8 mouse cellular contexts compared by ENCODE assay signal in the genomic region with DNA sequence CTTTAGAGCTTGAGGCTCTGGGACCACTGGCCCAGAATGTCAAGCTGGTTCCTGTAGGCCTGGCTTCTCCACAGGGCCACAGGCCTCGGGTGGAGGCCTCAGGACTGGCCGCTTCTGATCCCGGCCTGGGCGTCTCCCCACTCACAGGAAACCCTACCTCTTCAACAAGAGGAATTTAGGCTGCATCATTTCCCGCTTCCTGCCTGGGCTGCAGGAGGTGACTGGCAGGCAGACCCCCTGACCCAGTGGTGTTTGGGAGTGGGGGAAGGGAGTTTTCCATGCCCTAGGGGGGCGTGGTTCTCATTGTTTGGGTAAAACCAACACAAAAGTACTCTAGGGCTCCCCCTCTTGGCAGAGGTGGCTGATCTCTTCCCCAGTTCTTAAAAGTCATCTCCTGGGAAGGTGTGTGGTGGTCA. TPM values are rescaled to one million over a fixed set of nuclear protein-coding genes. Genes with fewer than 3 reads are reported as not detected.
DNase-seq lines count a peak whose midpoint lies in the region; ATAC-seq and TF ChIP-seq lines count a peak whose summit lies in the region.

No protein-coding gene starts in this region.

- ATAC-seq in forebrain, embryonic 12.5 days (ENCODE audit: low FRiP score): no peak
- ATAC-seq in hindbrain, embryonic 14.5 days (ENCODE audit: low FRiP score): no peak
- ATAC-seq in neural tube, embryonic 13.5 days (ENCODE audit: low read depth): no peak

- TF ChIP-seq CTCF in liver, adult 2 months (IDR thresholded peaks at IDR 0.05; ENCODE audit: low read depth, low read length): peak; percentile 27; the same call in 1 of the 2 replicates

- peak; percentile 50 for DNase-seq in cerebellum, adult 11 months
- no peak for DNase-seq in cerebellum, postnatal 25 days
- peak; percentile 79 for DNase-seq in adrenal gland, adult 2 months
- DNase-seq in hindbrain, embryonic 14.5 days (ENCODE audit: low spot score): no peak
- no peak for DNase-seq in liver, adult 2 months (ENCODE audit: extremely low read depth, low read depth, low spot score)
- DNase-seq in right cerebral cortex, postnatal 25 days: no peak

- H3K4me2 ChIP-seq in forebrain, embryonic 12.5 days: no peak overlapping the region
- no peak overlapping the region for H3K4me2 ChIP-seq in hindbrain, embryonic 14.5 days (replicated peaks)
- 0 out of 2 replicates have a peak overlapping the region, but pooled peaks have one; percentile 7 for H3K4me2 ChIP-seq in neural tube, embryonic 13.5 days

- H3K27ac ChIP-seq in forebrain, embryonic 12.5 days: peak overlapping the region; percentile 42; the same call in 1 of the 2 replicates
- 0 out of 2 replicates have a peak overlapping the region, but pooled peaks have one; percentile 36 for H3K27ac ChIP-seq in hindbrain, embryonic 14.5 days
- peak overlapping the region; percentile 46 for H3K27ac ChIP-seq in liver, adult 2 months (replicated peaks; ENCODE audit: insufficient read depth, low read depth, low read length)
- H3K27ac ChIP-seq in neural tube, embryonic 13.5 days (replicated peaks): peak overlapping the region; percentile 70

- no peaks in the 10 kb centered on the region for H3K27me3 ChIP-seq in forebrain, embryonic 12.5 days
- H3K27me3 ChIP-seq in hindbrain, embryonic 14.5 days (ENCODE audit: control insufficient read depth, insufficient read depth, low read length): no peaks in the 10 kb centered on the region
- H3K27me3 ChIP-seq in liver, adult 2 months (ENCODE audit: control insufficient read depth, insufficient read depth, low read length): no peaks in the 10 kb centered on the region
- H3K27me3 ChIP-seq in neural tube, embryonic 13.5 days: no peaks in the 10 kb centered on the region

- peaks cover 11% of the 10 kb centered on the region for H3K79me2 ChIP-seq in liver, adult 2 months (ENCODE audit: control insufficient read depth, insufficient read depth, low read length)

- peaks cover 62% of the 10 kb centered on the region for H3K4me1 ChIP-seq in forebrain, embryonic 12.5 days
- peaks cover 42% of the 10 kb centered on the region for H3K4me1 ChIP-seq in hindbrain, embryonic 14.5 days (replicated peaks; ENCODE audit: control insufficient read depth, insufficient read depth, low read length)
- peaks cover 7% of the 10 kb centered on the region for H3K4me1 ChIP-seq in liver, adult 2 months (ENCODE audit: control insufficient read depth, insufficient read depth, low read length)
- H3K4me1 ChIP-seq in neural tube, embryonic 13.5 days (replicated peaks): peaks cover 71% of the 10 kb centered on the region

- no peak for TF ChIP-seq POLR2A in liver, adult 2 months (IDR thresholded peaks at IDR 0.05; ENCODE audit: extremely low read depth, insufficient read depth, low read length)

- H3K4me3 ChIP-seq in forebrain, embryonic 12.5 days (replicated peaks): 0 out of 2 replicates have a peak overlapping the region, but pooled peaks have one; percentile 0
- H3K4me3 ChIP-seq in hindbrain, embryonic 14.5 days (replicated peaks; ENCODE audit: low read length): no peak overlapping the region
- no peak overlapping the region for H3K4me3 ChIP-seq in liver, adult 2 months (ENCODE audit: insufficient read depth, low read depth, low read length)
- H3K4me3 ChIP-seq in neural tube, embryonic 13.5 days: no peak overlapping the region

- H3K36me3 ChIP-seq in forebrain, embryonic 12.5 days (replicated peaks): peaks cover 30% of the 10 kb centered on the region
- peaks cover 32% of the 10 kb centered on the region for H3K36me3 ChIP-seq in hindbrain, embryonic 14.5 days (replicated peaks; ENCODE audit: control insufficient read depth, insufficient read depth)
- H3K36me3 ChIP-seq in liver, adult 2 months (ENCODE audit: control insufficient read depth, insufficient read depth, low read length): no peaks in the 10 kb centered on the region
- H3K36me3 ChIP-seq in neural tube, embryonic 13.5 days: peaks cover 27% of the 10 kb centered on the region

- H3K9me3 ChIP-seq in forebrain, embryonic 12.5 days: no peaks in the 10 kb centered on the region
- no peaks in the 10 kb centered on the region for H3K9me3 ChIP-seq in hindbrain, embryonic 14.5 days (ENCODE audit: control insufficient read depth, low read length)
- H3K9me3 ChIP-seq in neural tube, embryonic 13.5 days: no peaks in the 10 kb centered on the region

- WGBS in forebrain, embryonic 12.5 days: 17% methylated on average over 6 of the region's 6 CpGs
- 21% methylated on average over 6 of the region's 6 CpGs for WGBS in hindbrain, embryonic 14.5 days
- 70% methylated on average over 6 of the region's 6 CpGs for WGBS in liver, adult 2 months
- WGBS in neural tube, embryonic 13.5 days: 12% methylated on average over 6 of the region's 6 CpGs

- no peak overlapping the region for H3K9ac ChIP-seq in forebrain, embryonic 12.5 days
- H3K9ac ChIP-seq in hindbrain, embryonic 14.5 days: no peak overlapping the region
- no peak overlapping the region for H3K9ac ChIP-seq in liver, adult 2 months (ENCODE audit: low read depth, low read length)
- no peak overlapping the region for H3K9ac ChIP-seq in neural tube, embryonic 13.5 days

RNA-seq across cellular contexts. Expression of gene Git1, which starts 4.0 kb away (rescaled TPM):
- 10 to 100 TPM; 42.1 to 48.8 TPM for total RNA-seq in adrenal gland, adult 2 months (2021)
- 69.5 and 72.1 TPM in 2 replicates for polyA plus RNA-seq in adrenal gland, adult 2 months (2012; rRNA removed)
- polyA plus RNA-seq in forebrain, embryonic 12.5 days (2016; fragmentation: Nextera tagmentation; extraction: Ambion mirVana): 14.6 and 14.8 TPM in 2 replicates
- 21.3 and 23.2 TPM in 2 replicates for polyA plus RNA-seq in hindbrain, embryonic 14.5 days (2014; fragmentation: Nextera tagmentation; extraction: Ambion mirVana)
- 2.8 and 4.4 TPM in 2 replicates for total RNA-seq in liver, adult 2 months (2014; rRNA removed)
- polyA plus RNA-seq in liver, adult 2 months (2012; rRNA removed): 8.9 and 11.2 TPM in 2 replicates
- 11.5 and 14.1 TPM in 2 replicates for polyA plus RNA-seq in neural tube, embryonic 13.5 days (2015; fragmentation: Nextera tagmentation; extraction: Ambion mirVana)

RNA-seq across cellular contexts. Expression of gene Ankrd13b, which starts 7.9 kb away (rescaled TPM):
- 1 to 10 TPM; 6.0 to 7.3 TPM for total RNA-seq in adrenal gland, adult 2 months (2021)
- 24.7 and 27.8 TPM in 2 replicates for polyA plus RNA-seq in adrenal gland, adult 2 months (2012; rRNA removed)
- 23.0 and 25.1 TPM in 2 replicates for polyA plus RNA-seq in forebrain, embryonic 12.5 days (2016; fragmentation: Nextera tagmentation; extraction: Ambion mirVana)
- polyA plus RNA-seq in hindbrain, embryonic 14.5 days (2014; fragmentation: Nextera tagmentation; extraction: Ambion mirVana): 44.5 and 45.0 TPM in 2 replicates
- total RNA-seq in liver, adult 2 months (2014; rRNA removed): 0.37 and 0.67 TPM in 2 replicates
- polyA plus RNA-seq in liver, adult 2 months (2012; rRNA removed): 4.8 and 8.0 TPM in 2 replicates
- polyA plus RNA-seq in neural tube, embryonic 13.5 days (2015; fragmentation: Nextera tagmentation; extraction: Ambion mirVana): 33.7 and 37.9 TPM in 2 replicates

RNA-seq across cellular contexts. Expression of gene Abhd15, which starts 17.6 kb away (rescaled TPM):
- total RNA-seq in adrenal gland, adult 2 months (2021): 10 to 100 TPM; 12.1 to 29.9 TPM
- polyA plus RNA-seq in adrenal gland, adult 2 months (2012; rRNA removed): 28.7 and 38.9 TPM in 2 replicates
- 3.8 and 4.8 TPM in 2 replicates for polyA plus RNA-seq in forebrain, embryonic 12.5 days (2016; fragmentation: Nextera tagmentation; extraction: Ambion mirVana)
- polyA plus RNA-seq in hindbrain, embryonic 14.5 days (2014; fragmentation: Nextera tagmentation; extraction: Ambion mirVana): 1.7 and 2.7 TPM in 2 replicates
- 43.0 and 44.8 TPM in 2 replicates for total RNA-seq in liver, adult 2 months (2014; rRNA removed)
- 32.7 and 55.6 TPM in 2 replicates for polyA plus RNA-seq in liver, adult 2 months (2012; rRNA removed)
- 2.6 and 2.9 TPM in 2 replicates for polyA plus RNA-seq in neural tube, embryonic 13.5 days (2015; fragmentation: Nextera tagmentation; extraction: Ambion mirVana)

RNA-seq across cellular contexts. Expression of gene Trp53i13, which starts 18.4 kb away (rescaled TPM):
- 10 to 100 TPM in 1 of 2 experiments, 1 to 10 TPM in 1; 6.3 to 15.6 TPM for total RNA-seq in adrenal gland, adult 2 months (2021)
- 31.1 and 37.1 TPM in 2 replicates for polyA plus RNA-seq in adrenal gland, adult 2 months (2012; rRNA removed)
- 30.7 and 31.7 TPM in 2 replicates for polyA plus RNA-seq in forebrain, embryonic 12.5 days (2016; fragmentation: Nextera tagmentation; extraction: Ambion mirVana)
- 13.3 and 15.1 TPM in 2 replicates for polyA plus RNA-seq in hindbrain, embryonic 14.5 days (2014; fragmentation: Nextera tagmentation; extraction: Ambion mirVana)
- 1.5 and 1.6 TPM in 2 replicates for total RNA-seq in liver, adult 2 months (2014; rRNA removed)
- polyA plus RNA-seq in liver, adult 2 months (2012; rRNA removed): 5.8 and 6.2 TPM in 2 replicates
- 18.0 and 18.3 TPM in 2 replicates for polyA plus RNA-seq in neural tube, embryonic 13.5 days (2015; fragmentation: Nextera tagmentation; extraction: Ambion mirVana)

RNA-seq across cellular contexts. Expression of gene Gm10392, which starts 21.6 kb away (rescaled TPM):
- total RNA-seq in adrenal gland, adult 2 months (2021): not detected
- 0.08 TPM in 1 of 2 replicates, not detected in the other for polyA plus RNA-seq in adrenal gland, adult 2 months (2012; rRNA removed)
- polyA plus RNA-seq in forebrain, embryonic 12.5 days (2016; fragmentation: Nextera tagmentation; extraction: Ambion mirVana): 0.17 TPM in 1 of 2 replicates, not detected in the other
- polyA plus RNA-seq in hindbrain, embryonic 14.5 days (2014; fragmentation: Nextera tagmentation; extraction: Ambion mirVana): not detected in 2 replicates
- not detected in 2 replicates for total RNA-seq in liver, adult 2 months (2014; rRNA removed)
- not detected in 2 replicates for polyA plus RNA-seq in liver, adult 2 months (2012; rRNA removed)
- 0.15 TPM in 1 of 2 replicates, not detected in the other for polyA plus RNA-seq in neural tube, embryonic 13.5 days (2015; fragmentation: Nextera tagmentation; extraction: Ambion mirVana)

Comparison
In these comparisons a context has a peak if more than half of its experiments do, and no peak if none do; other contexts are left out.
1. DNase-seq: peak in cerebellum, adult 11 months (single experiment) and adrenal gland, adult 2 months (single experiment); none in cerebellum, postnatal 25 days (0 of 2), hindbrain, embryonic 14.5 days (single experiment), liver, adult 2 months (single experiment) and right cerebral cortex, postnatal 25 days (single experiment).
2. Peak in every context shown above with its lines, with median percentiles within 50 percentile points of each other: H3K27ac ChIP-seq.